Mouse (Mus musculus): ENCODE measurements at regions not wholly inside any gene's neighbourhood (a gene's known extent, or its start where the extent isn't known, plus 50 kb on each side); places are given as distances from the start of the nearest gene placed in this dataset.

DNA sequence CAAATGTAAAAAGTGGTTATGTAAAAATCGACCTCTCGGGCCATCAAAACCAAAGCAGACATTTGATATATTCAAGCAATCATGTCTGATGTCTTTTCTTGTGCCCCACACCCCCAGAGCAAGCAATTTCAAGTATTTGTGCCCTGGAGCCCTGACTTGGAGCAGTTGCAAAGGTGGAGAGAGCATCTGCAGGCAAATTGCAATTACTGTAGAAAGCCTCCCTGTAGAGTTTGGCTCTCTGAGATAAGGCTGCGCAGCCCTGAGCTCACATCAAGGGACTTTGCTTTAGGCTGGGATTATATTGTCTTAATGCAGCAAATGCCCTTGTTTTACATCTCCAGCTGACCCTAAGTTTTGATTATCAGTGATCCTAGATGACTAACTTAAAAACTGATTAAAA, 147.3 kb downstream of the Dyrk2 start:
- TF ChIP-seq GATA1 (IDR thresholded peaks at IDR 0.05; ENCODE audit: borderline replicate concordance, low read length) (no peak), CTCF (IDR thresholded peaks at IDR 0.05; ENCODE audit: low read depth, low read length) (no peak), GATA2 (IDR thresholded peaks at IDR 0.05; ENCODE audit: borderline replicate concordance, low read depth, low read length) (no peak)

Measured in G1E (cell line).